8 mouse cellular contexts compared by ENCODE assay signal in the genomic region with DNA sequence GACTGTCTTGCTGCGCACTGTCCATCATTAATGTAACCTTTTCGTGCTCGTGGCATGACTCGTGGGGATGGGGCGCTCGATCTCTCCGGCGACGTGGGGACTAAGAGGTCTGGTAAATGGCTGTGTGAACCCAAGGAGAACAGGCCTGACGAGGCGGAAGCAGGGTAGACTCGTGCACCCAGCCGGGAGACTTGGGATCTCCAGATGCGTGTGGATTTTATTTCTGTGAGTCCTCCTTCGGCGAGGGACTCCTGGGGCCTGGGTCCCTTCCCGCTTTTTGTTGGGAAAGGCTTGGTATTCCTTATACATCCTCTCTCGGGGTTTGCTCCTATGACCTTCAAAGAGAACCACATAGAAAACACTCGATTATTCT. TPM values are rescaled to one million over a fixed set of nuclear protein-coding genes. Genes with fewer than 3 reads are reported as not detected.
DNase-seq lines count a peak whose midpoint lies in the region; ATAC-seq and TF ChIP-seq lines count a peak whose summit lies in the region.

No protein-coding gene starts in this region.

- TF ChIP-seq POLR2A in testis, adult 2 months (IDR thresholded peaks at IDR 0.05; ENCODE audit: control insufficient read depth, low read depth, low read length), result no peak

- peak; percentile 72 for ATAC-seq in hindbrain, embryonic 11.5 days (ENCODE audit: low FRiP score)

- 38% methylated on average over 19 of the region's 19 CpGs for WGBS in hindbrain, embryonic 11.5 days
- 45% methylated on average over 16 of the region's 19 CpGs for WGBS in macrophage (ENCODE audit: missing documents)

- peak overlapping the region; percentile 46 for H3K27ac ChIP-seq in testis, adult 2 months (ENCODE audit: control insufficient read depth, insufficient read depth, low read depth, low read length)
- H3K27ac ChIP-seq in hindbrain, embryonic 11.5 days (ENCODE audit: low read depth, low read length), result 0 out of 2 replicates have a peak overlapping the region, but pooled peaks have one; percentile 33
- peak overlapping the region; percentile 41 for H3K27ac ChIP-seq in macrophage

- no peaks in the 10 kb centered on the region for H3K27me3 ChIP-seq in testis, adult 2 months (ENCODE audit: control insufficient read depth, insufficient read depth, low read length)
- no peaks in the 10 kb centered on the region for H3K27me3 ChIP-seq in hindbrain, embryonic 11.5 days (ENCODE audit: control insufficient read depth, insufficient read depth, low read length)

- peaks cover 45% of the 10 kb centered on the region for H3K79me2 ChIP-seq in macrophage (ENCODE audit: inconsistent target)

- peak overlapping the region; percentile 93 for H3K4me3 ChIP-seq in testis, adult 2 months (ENCODE audit: control insufficient read depth, low read depth, low read length)
- H3K4me3 ChIP-seq in hindbrain, embryonic 11.5 days (ENCODE audit: low read depth, low read length), result peak overlapping the region; percentile 95
- peak overlapping the region; percentile 79 for H3K4me3 ChIP-seq in macrophage (ENCODE audit: inconsistent target)

- peak overlapping the region; percentile 66 for H3K9ac ChIP-seq in hindbrain, embryonic 11.5 days (ENCODE audit: low read depth, low read length)

- peak; percentile 6 for DNase-seq in gastrocnemius, postnatal 14 days
- DNase-seq in gastrocnemius, postnatal 25 days, result no peak
- no peak for DNase-seq in testis, postnatal 14 days (ENCODE audit: low spot score)
- no peak for DNase-seq in hindbrain, embryonic 11.5 days (ENCODE audit: low spot score)
- no peak for DNase-seq in MN1 (ENCODE audit: low spot score)
- DNase-seq in cerebellum, adult 8-10 months, result no peak

- intact Hi-C loops in gastrocnemius, postnatal 14 days (cut with DNase I; ENCODE audit: low total_unique reads), result no loop called here

- TF ChIP-seq CTCF in testis, adult 2 months (IDR thresholded peaks at IDR 0.05; ENCODE audit: control insufficient read depth, insufficient read depth, insufficient replicate concordance, low read depth, low read length), result no peak

- H3K4me2 ChIP-seq in hindbrain, embryonic 11.5 days (replicated peaks; ENCODE audit: low read depth, low read length), result peak overlapping the region; percentile 55

- peaks cover 3% of the 10 kb centered on the region for H3K4me1 ChIP-seq in testis, adult 2 months (ENCODE audit: control insufficient read depth, insufficient read depth, low read length)
- no peaks in the 10 kb centered on the region for H3K4me1 ChIP-seq in hindbrain, embryonic 11.5 days (replicated peaks; ENCODE audit: control insufficient read depth, insufficient read depth, low read length)

- no peaks in the 10 kb centered on the region for H3K9me3 ChIP-seq in hindbrain, embryonic 11.5 days (ENCODE audit: control insufficient read depth, low read length)

- no peaks in the 10 kb centered on the region; the same call in 1 of the 2 replicates for H3K36me3 ChIP-seq in testis, adult 2 months (ENCODE audit: control insufficient read depth, insufficient read depth, low read length)
- H3K36me3 ChIP-seq in hindbrain, embryonic 11.5 days (ENCODE audit: control insufficient read depth, insufficient read depth, low read length), result no peaks in the 10 kb centered on the region
- H3K36me3 ChIP-seq in macrophage (ENCODE audit: inconsistent target), result no peaks in the 10 kb centered on the region

RNA-seq across cellular contexts. Expression of gene Clns1a, which starts 0.3 kb away (rescaled TPM):
- total RNA-seq in gastrocnemius, postnatal 14 days (2021), result 10 to 100 TPM; 33.3 to 39.2 TPM
- 10 to 100 TPM; 27.3 to 28.9 TPM for total RNA-seq in gastrocnemius, postnatal 25 days (2021)
- 23.8 and 28.2 TPM in 2 replicates for polyA plus RNA-seq in testis, adult 2 months (2012; rRNA removed)
- 256 and 272 TPM in 2 replicates for polyA plus RNA-seq in hindbrain, embryonic 11.5 days (2014; fragmentation: Nextera tagmentation; extraction: Ambion mirVana)
- 10 to 100 TPM in 13 of 26 experiments, 1 to 10 TPM in 13; 1.1 to 25.2 (median 8.9) TPM for total RNA-seq in macrophage (2018; cell fraction: chromatin; rRNA removed)
- 10 to 100 TPM; 29.0 to 49.7 (median 41.5) TPM for total RNA-seq in macrophage (2018; cell fraction: cytosol; rRNA removed)
- 10 to 100 TPM in 16 of 26 experiments, 1 to 10 TPM in 10; 4.0 to 30.6 (median 10.7) TPM for total RNA-seq in macrophage (2018; cell fraction: nucleus; rRNA removed)
- polyA plus RNA-seq in macrophage (2018), result 39.0 to 78.7 TPM (median 53.1 TPM) in 3 replicates

RNA-seq across cellular contexts. Expression of gene Aqp11, which starts 42.0 kb away (rescaled TPM):
- total RNA-seq in gastrocnemius, postnatal 14 days (2021), result 1 to 10 TPM; 1.6 to 1.8 TPM
- 1 to 10 TPM in 1 of 2 experiments, under 1 TPM in 1; 0.82 to 1.2 TPM for total RNA-seq in gastrocnemius, postnatal 25 days (2021)
- 872 and 875 TPM in 2 replicates for polyA plus RNA-seq in testis, adult 2 months (2012; rRNA removed)
- 4.2 and 6.3 TPM in 2 replicates for polyA plus RNA-seq in hindbrain, embryonic 11.5 days (2014; fragmentation: Nextera tagmentation; extraction: Ambion mirVana)
- total RNA-seq in macrophage (2018; cell fraction: chromatin; rRNA removed), result 1 to 10 TPM in 3 of 26 experiments, under 1 TPM in 12, not detected in 11; 0.19 to 1.2 (median 0.66) TPM
- under 1 TPM; 0.08 to 1.00 (median 0.41) TPM for total RNA-seq in macrophage (2018; cell fraction: cytosol; rRNA removed)
- 1 to 10 TPM in 4 of 26 experiments, under 1 TPM in 12, not detected in 10; 0.13 to 2.4 (median 0.54) TPM for total RNA-seq in macrophage (2018; cell fraction: nucleus; rRNA removed)
- polyA plus RNA-seq in macrophage (2018), result 0.16 to 0.70 TPM (median 0.52 TPM) in 3 replicates

Comparison
In these comparisons a context has a peak if more than half of its experiments do, and no peak if none do; other contexts are left out.
1. RNA of gene Aqp11, which starts 42.0 kb away (polyA plus RNA-seq): 872 to 875 TPM in testis, adult 2 months; 4.2 to 6.3 TPM in hindbrain, embryonic 11.5 days and 0.16 to 0.70 TPM in macrophage; every median in the first group is over 100 times any median in the second.
2. Peak in every context shown above with its lines, with median percentiles within 50 percentile points of each other: H3K27ac ChIP-seq and H3K4me3 ChIP-seq.